Comparison of ENCODE assay signal across 16 mouse cellular contexts in genomic region chr10:73280438-73280837, GRCm38 (mm10).
DNase-seq lines count a peak whose midpoint lies in the region; ATAC-seq lines count a peak whose summit lies in the region.
"Had no signal": no experiment of that assay in that cellular context is flagged by ENCODE, and none has a peak within 500 bp of the region (broad histone marks: within the 10 kb centered on the region; RNA-seq: fewer than 3 reads in every experiment).

No protein-coding gene starts in this region.

- ATAC-seq in forebrain, embryonic 13.5 days: peak; percentile 57; the same call in 1 of the 2 replicates
- no peak for ATAC-seq in forebrain, embryonic 11.5 days (replicated peaks; ENCODE audit: low FRiP score)
- ATAC-seq in midbrain, embryonic 14.5 days (ENCODE audit: low FRiP score, low TSS enrichment): no peak; the same call in 1 of the 2 replicates
- no peak for ATAC-seq in midbrain, embryonic 11.5 days (ENCODE audit: low FRiP score)
- peak; percentile 75 for ATAC-seq in forebrain, embryonic 15.5 days (replicated peaks)
- ATAC-seq: hindbrain, postnatal 0 days had no signal

- no peaks in the 10 kb centered on the region for H3K36me3 ChIP-seq in forebrain, embryonic 13.5 days (ENCODE audit: poor library complexity, severe bottlenecking)
- no peaks in the 10 kb centered on the region for H3K36me3 ChIP-seq in forebrain, embryonic 11.5 days (ENCODE audit: control insufficient read depth, insufficient read depth, low read length)
- no peaks in the 10 kb centered on the region for H3K36me3 ChIP-seq in midbrain, embryonic 14.5 days (ENCODE audit: control insufficient read depth, insufficient read depth, low read length)
- no peaks in the 10 kb centered on the region for H3K36me3 ChIP-seq in midbrain, embryonic 11.5 days (ENCODE audit: control insufficient read depth, insufficient read depth, low read length)
- no peaks in the 10 kb centered on the region for H3K36me3 ChIP-seq in forebrain, embryonic 15.5 days
- H3K36me3 ChIP-seq: embryonic facial prominence, embryonic 10.5 days; heart, embryonic 12.5 days had no signal

- no peak overlapping the region for H3K9ac ChIP-seq in forebrain, embryonic 13.5 days
- H3K9ac ChIP-seq in forebrain, embryonic 11.5 days (ENCODE audit: low read length): no peak overlapping the region
- H3K9ac ChIP-seq in midbrain, embryonic 14.5 days (replicated peaks; ENCODE audit: low read length): no peak overlapping the region
- no peak overlapping the region for H3K9ac ChIP-seq in midbrain, embryonic 11.5 days (ENCODE audit: low read length)
- H3K9ac ChIP-seq in forebrain, embryonic 15.5 days (replicated peaks): no peak overlapping the region
- H3K9ac ChIP-seq: heart, embryonic 12.5 days had no signal

- 0 out of 2 replicates have a peak, but pooled peaks cover 7% of the 10 kb centered on the region for H3K4me1 ChIP-seq in forebrain, embryonic 13.5 days
- H3K4me1 ChIP-seq in forebrain, embryonic 11.5 days (replicated peaks; ENCODE audit: control insufficient read depth, insufficient read depth, low read length): no peaks in the 10 kb centered on the region
- H3K4me1 ChIP-seq in midbrain, embryonic 14.5 days (ENCODE audit: control insufficient read depth, insufficient read depth, low read length): no peaks in the 10 kb centered on the region
- H3K4me1 ChIP-seq in midbrain, embryonic 11.5 days (ENCODE audit: control insufficient read depth, insufficient read depth, low read length): no peaks in the 10 kb centered on the region
- H3K4me1 ChIP-seq in forebrain, embryonic 15.5 days: peaks cover 6% of the 10 kb centered on the region; the same call in 1 of the 2 replicates
- H3K4me1 ChIP-seq: embryonic facial prominence, embryonic 10.5 days; heart, embryonic 12.5 days had no signal

- no peak overlapping the region for H3K4me3 ChIP-seq in forebrain, embryonic 13.5 days
- H3K4me3 ChIP-seq in forebrain, embryonic 11.5 days (ENCODE audit: low read depth, low read length): no peak overlapping the region
- no peak overlapping the region for H3K4me3 ChIP-seq in midbrain, embryonic 14.5 days (replicated peaks; ENCODE audit: low read depth, low read length)
- no peak overlapping the region for H3K4me3 ChIP-seq in midbrain, embryonic 11.5 days (ENCODE audit: low read depth, low read length)
- H3K4me3 ChIP-seq in forebrain, embryonic 15.5 days: no peak overlapping the region
- H3K4me3 ChIP-seq: embryonic facial prominence, embryonic 10.5 days; gastrocnemius, adult 2 months; heart, embryonic 12.5 days had no signal

- H3K9me3 ChIP-seq in forebrain, embryonic 13.5 days (replicated peaks): 0 out of 2 replicates have a peak, but pooled peaks cover 3% of the 10 kb centered on the region
- no peaks in the 10 kb centered on the region for H3K9me3 ChIP-seq in forebrain, embryonic 11.5 days (ENCODE audit: control insufficient read depth, low read length)
- H3K9me3 ChIP-seq in midbrain, embryonic 14.5 days (ENCODE audit: control insufficient read depth, low read length): no peaks in the 10 kb centered on the region
- no peaks in the 10 kb centered on the region for H3K9me3 ChIP-seq in midbrain, embryonic 11.5 days (ENCODE audit: control insufficient read depth, low read length)
- H3K9me3 ChIP-seq in forebrain, embryonic 15.5 days: no peaks in the 10 kb centered on the region
- H3K9me3 ChIP-seq: embryonic facial prominence, embryonic 10.5 days had no signal

- no peak overlapping the region for H3K4me2 ChIP-seq in forebrain, embryonic 13.5 days
- no peak overlapping the region for H3K4me2 ChIP-seq in forebrain, embryonic 11.5 days (ENCODE audit: low read depth, low read length, severe bottlenecking)
- H3K4me2 ChIP-seq in midbrain, embryonic 14.5 days (ENCODE audit: low read length): no peak overlapping the region
- H3K4me2 ChIP-seq in midbrain, embryonic 11.5 days: no peak overlapping the region
- H3K4me2 ChIP-seq in forebrain, embryonic 15.5 days (replicated peaks): no peak overlapping the region
- H3K4me2 ChIP-seq: heart, embryonic 12.5 days had no signal

- H3K27ac ChIP-seq in forebrain, embryonic 13.5 days: no peak overlapping the region
- no peak overlapping the region for H3K27ac ChIP-seq in forebrain, embryonic 11.5 days (ENCODE audit: low read depth, low read length)
- no peak overlapping the region for H3K27ac ChIP-seq in midbrain, embryonic 14.5 days (replicated peaks; ENCODE audit: low read depth, low read length)
- H3K27ac ChIP-seq in midbrain, embryonic 11.5 days (ENCODE audit: low read depth, low read length): no peak overlapping the region
- H3K27ac ChIP-seq in forebrain, embryonic 15.5 days (replicated peaks): no peak overlapping the region
- H3K27ac ChIP-seq: embryonic facial prominence, embryonic 10.5 days; gastrocnemius, adult 2 months; hindbrain, postnatal 0 days had no signal

- no peaks in the 10 kb centered on the region for H3K27me3 ChIP-seq in forebrain, embryonic 13.5 days
- no peaks in the 10 kb centered on the region for H3K27me3 ChIP-seq in forebrain, embryonic 11.5 days (ENCODE audit: control insufficient read depth, insufficient read depth, low read length)
- no peaks in the 10 kb centered on the region for H3K27me3 ChIP-seq in midbrain, embryonic 14.5 days (ENCODE audit: control insufficient read depth, insufficient read depth, low read length)
- H3K27me3 ChIP-seq in midbrain, embryonic 11.5 days (ENCODE audit: control insufficient read depth, insufficient read depth, low read length): no peaks in the 10 kb centered on the region
- H3K27me3 ChIP-seq in forebrain, embryonic 15.5 days: no peaks in the 10 kb centered on the region
- H3K27me3 ChIP-seq: heart, embryonic 12.5 days had no signal

- 61% methylated on average over 4 of the region's 4 CpGs for WGBS in forebrain, embryonic 13.5 days
- 84% methylated on average over 4 of the region's 4 CpGs for WGBS in forebrain, embryonic 11.5 days
- WGBS in midbrain, embryonic 14.5 days: 72% methylated on average over 4 of the region's 4 CpGs
- WGBS in midbrain, embryonic 11.5 days: 88% methylated on average over 4 of the region's 4 CpGs
- WGBS in forebrain, embryonic 15.5 days: 44% methylated on average over 4 of the region's 4 CpGs

- DNase-seq in forebrain, embryonic 11.5 days (ENCODE audit: low spot score): no peak
- peak; percentile 12 for DNase-seq in midbrain, embryonic 14.5 days
- DNase-seq in midbrain, embryonic 11.5 days (ENCODE audit: low spot score, missing footprints): no peak
- no peak for DNase-seq in heart, postnatal 4 days
- no peak for DNase-seq in retina, postnatal 1 day
- DNase-seq: adrenal gland, postnatal 10 days; cerebellum, adult 18-20 months; cerebellum, adult 9-11 months; cerebellum, postnatal 36 days; gastrocnemius, adult 2 months; gastrocnemius, postnatal 25 days had no signal

Comparison
In these comparisons a context has a peak if more than half of its experiments do, and no peak if none do; other contexts are left out.
1. ATAC-seq: peak in forebrain, embryonic 13.5 days (single experiment) and forebrain, embryonic 15.5 days (single experiment); none in forebrain, embryonic 11.5 days (single experiment), midbrain, embryonic 14.5 days (single experiment) and midbrain, embryonic 11.5 days (single experiment).